Mouse (Mus musculus): ENCODE measurements around the gene Kif9. TPM values are rescaled to one million over a fixed set of nuclear protein-coding genes. Genes with fewer than 3 reads are reported as not detected.

The Kif9 gene
- polyA plus RNA-seq, 1 experiment from 2014 or later, result 0.66 TPM

- no peaks in the 10 kb centered on the region for H3K9me3 ChIP-seq (ENCODE audit: control insufficient read depth, low read length)
- peak overlapping the region; percentile 99 for H3K9ac ChIP-seq (ENCODE audit: low read depth, low read length)
- H3K36me3 ChIP-seq (ENCODE audit: control insufficient read depth, insufficient read depth, low read length), result no peaks in the 10 kb centered on the region
- no peaks in the 10 kb centered on the region for H3K27me3 ChIP-seq (replicated peaks; ENCODE audit: control insufficient read depth, insufficient read depth, low read length)
- H3K4me1 ChIP-seq (replicated peaks; ENCODE audit: control insufficient read depth, insufficient read depth, low read length), result peaks cover 31% of the 10 kb centered on the region
- ATAC-seq (replicated peaks; ENCODE audit: low FRiP score) (peak; percentile 97), DNase-seq (ENCODE audit: low spot score) (peak; percentile 95)
- peak overlapping the region; percentile 99 for H3K4me3 ChIP-seq (ENCODE audit: low read depth, low read length)
- under 1% methylated on average over 49 of the region's 53 CpGs for WGBS
- peak overlapping the region; percentile 100 for H3K27ac ChIP-seq (ENCODE audit: low read depth, low read length)
- H3K4me2 ChIP-seq, result peak overlapping the region; percentile 88
These were observed 55.2 kb downstream of the Kif9 start for GRCm38 (mm10) chr9:110531914-110532489.

GRCm38 (mm10) chr9:110532538-110533291, 56.0 kb downstream of the Kif9 start, which contains the start of gene Setd2:
Gene Setd2, plus strand, starts transcription at chr9:110532597.
- DNase-seq (ENCODE audit: low spot score), result peak; percentile 83
- H3K36me3 ChIP-seq (ENCODE audit: control insufficient read depth, insufficient read depth, low read length), result no peaks in the 10 kb centered on the region
- peaks cover 34% of the 10 kb centered on the region for H3K4me1 ChIP-seq (replicated peaks; ENCODE audit: control insufficient read depth, insufficient read depth, low read length)
- under 1% methylated on average over 99 of the region's 109 CpGs for WGBS
- H3K27ac ChIP-seq (ENCODE audit: low read depth, low read length), result peak within 1 kb of the TSS; percentile 100
- H3K9ac ChIP-seq (ENCODE audit: low read depth, low read length), result peak within 1 kb of the TSS; percentile 99
- H3K4me3 ChIP-seq (ENCODE audit: low read depth, low read length), result peak within 1 kb of the TSS; percentile 99
- no peaks in the 10 kb centered on the region for H3K27me3 ChIP-seq (replicated peaks; ENCODE audit: control insufficient read depth, insufficient read depth, low read length)
- peak; percentile 49 for ATAC-seq (replicated peaks; ENCODE audit: low FRiP score)
- H3K9me3 ChIP-seq (ENCODE audit: control insufficient read depth, low read length), result no peaks in the 10 kb centered on the region
- H3K4me2 ChIP-seq, result peak within 1 kb of the TSS; percentile 88

- Histone ChIP-seq H3K27me3 (replicated peaks; ENCODE audit: control insufficient read depth, insufficient read depth, low read length) (no peaks in the 10 kb centered on the region), H3K27ac (ENCODE audit: low read depth, low read length) (no peak overlapping the region), H3K36me3 (ENCODE audit: control insufficient read depth, insufficient read depth, low read length) (no peaks in the 10 kb centered on the region), H3K4me1 (replicated peaks; ENCODE audit: control insufficient read depth, insufficient read depth, low read length) (peaks cover 34% of the 10 kb centered on the region), H3K4me2 (peak overlapping the region; percentile 88), H3K9me3 (ENCODE audit: control insufficient read depth, low read length) (no peaks in the 10 kb centered on the region), H3K9ac (ENCODE audit: low read depth, low read length) (peak overlapping the region; percentile 99), H3K4me3 (ENCODE audit: low read depth, low read length) (peak overlapping the region; percentile 99)
- no peak for DNase-seq (ENCODE audit: low spot score)
- 30% methylated on average over 5 of the region's 5 CpGs for WGBS
- no peak for ATAC-seq (replicated peaks; ENCODE audit: low FRiP score)
These were observed 56.9 kb downstream of the Kif9 start for GRCm38 (mm10) chr9:110533645-110534044.

GRCm38 (mm10) chr9:110535114-110535513, 58.4 kb downstream of the Kif9 start:
- Histone ChIP-seq H3K9ac (ENCODE audit: low read depth, low read length) (no peak overlapping the region), H3K4me3 (ENCODE audit: low read depth, low read length) (no peak overlapping the region), H3K4me1 (replicated peaks; ENCODE audit: control insufficient read depth, insufficient read depth, low read length) (peaks cover 34% of the 10 kb centered on the region), H3K9me3 (ENCODE audit: control insufficient read depth, low read length) (no peaks in the 10 kb centered on the region), H3K27me3 (replicated peaks; ENCODE audit: control insufficient read depth, insufficient read depth, low read length) (no peaks in the 10 kb centered on the region), H3K4me2 (no peak overlapping the region), H3K27ac (ENCODE audit: low read depth, low read length) (no peak overlapping the region), H3K36me3 (ENCODE audit: control insufficient read depth, insufficient read depth, low read length) (no peaks in the 10 kb centered on the region)
- ATAC-seq (replicated peaks; ENCODE audit: low FRiP score), result no peak
- no peak for DNase-seq (ENCODE audit: low spot score)
- 73% methylated on average over 2 of the region's 2 CpGs for WGBS

GRCm38 (mm10) chr9:110536636-110537035, 59.9 kb downstream of the Kif9 start:
- Histone ChIP-seq H3K9ac (ENCODE audit: low read depth, low read length) (no peak overlapping the region), H3K4me1 (replicated peaks; ENCODE audit: control insufficient read depth, insufficient read depth, low read length) (peaks cover 24% of the 10 kb centered on the region), H3K4me2 (no peak overlapping the region), H3K4me3 (ENCODE audit: low read depth, low read length) (no peak overlapping the region), H3K9me3 (ENCODE audit: control insufficient read depth, low read length) (no peaks in the 10 kb centered on the region), H3K36me3 (ENCODE audit: control insufficient read depth, insufficient read depth, low read length) (no peaks in the 10 kb centered on the region), H3K27me3 (replicated peaks; ENCODE audit: control insufficient read depth, insufficient read depth, low read length) (no peaks in the 10 kb centered on the region), H3K27ac (ENCODE audit: low read depth, low read length) (no peak overlapping the region)
- DNase-seq (ENCODE audit: low spot score) (no peak), ATAC-seq (replicated peaks; ENCODE audit: low FRiP score) (no peak)
- WGBS, result 95% methylated on average over 2 of the region's 2 CpGs

GRCm38 (mm10) chr9:110538511-110538910, 61.8 kb downstream of the Kif9 start:
- no peaks in the 10 kb centered on the region for H3K27me3 ChIP-seq (replicated peaks; ENCODE audit: control insufficient read depth, insufficient read depth, low read length)
- ATAC-seq (replicated peaks; ENCODE audit: low FRiP score) (no peak), DNase-seq (ENCODE audit: low spot score) (no peak)
- H3K36me3 ChIP-seq (ENCODE audit: control insufficient read depth, insufficient read depth, low read length), result no peaks in the 10 kb centered on the region
- no peak overlapping the region for H3K27ac ChIP-seq (ENCODE audit: low read depth, low read length)
- H3K4me1 ChIP-seq (replicated peaks; ENCODE audit: control insufficient read depth, insufficient read depth, low read length), result peaks cover 24% of the 10 kb centered on the region
- no peak overlapping the region for H3K4me3 ChIP-seq (ENCODE audit: low read depth, low read length)
- no peaks in the 10 kb centered on the region for H3K9me3 ChIP-seq (ENCODE audit: control insufficient read depth, low read length)
- no peak overlapping the region for H3K4me2 ChIP-seq
- no peak overlapping the region for H3K9ac ChIP-seq (ENCODE audit: low read depth, low read length)

GRCm38 (mm10) chr9:110541988-110542387, 65.2 kb downstream of the Kif9 start:
- Histone ChIP-seq H3K4me2 (no peak overlapping the region), H3K9ac (ENCODE audit: low read depth, low read length) (no peak overlapping the region), H3K27ac (ENCODE audit: low read depth, low read length) (no peak overlapping the region), H3K27me3 (replicated peaks; ENCODE audit: control insufficient read depth, insufficient read depth, low read length) (no peaks in the 10 kb centered on the region), H3K9me3 (ENCODE audit: control insufficient read depth, low read length) (no peaks in the 10 kb centered on the region), H3K36me3 (ENCODE audit: control insufficient read depth, insufficient read depth, low read length) (no peaks in the 10 kb centered on the region), H3K4me1 (replicated peaks; ENCODE audit: control insufficient read depth, insufficient read depth, low read length) (0 out of 2 replicates have a peak, but pooled peaks cover 4% of the 10 kb centered on the region), H3K4me3 (ENCODE audit: low read depth, low read length) (no peak overlapping the region)
- DNase-seq (ENCODE audit: low spot score) (no peak), ATAC-seq (replicated peaks; ENCODE audit: low FRiP score) (no peak)
- WGBS, result 81% methylated on average over 4 of the region's 4 CpGs

GRCm38 (mm10) chr9:110548261-110548660, 71.5 kb downstream of the Kif9 start:
- Histone ChIP-seq H3K36me3 (ENCODE audit: control insufficient read depth, insufficient read depth, low read length) (peaks cover 51% of the 10 kb centered on the region), H3K4me1 (replicated peaks; ENCODE audit: control insufficient read depth, insufficient read depth, low read length) (no peaks in the 10 kb centered on the region), H3K4me2 (no peak overlapping the region), H3K27me3 (replicated peaks; ENCODE audit: control insufficient read depth, insufficient read depth, low read length) (no peaks in the 10 kb centered on the region), H3K27ac (ENCODE audit: low read depth, low read length) (no peak overlapping the region), H3K4me3 (ENCODE audit: low read depth, low read length) (no peak overlapping the region), H3K9me3 (ENCODE audit: control insufficient read depth, low read length) (no peaks in the 10 kb centered on the region), H3K9ac (ENCODE audit: low read depth, low read length) (no peak overlapping the region)
- ATAC-seq (replicated peaks; ENCODE audit: low FRiP score) (peak; percentile 63; the same call in 1 of the 2 replicates), DNase-seq (ENCODE audit: low spot score) (no peak)
- WGBS, result 89% methylated on average over 19 of the region's 19 CpGs

- Histone ChIP-seq H3K27ac (ENCODE audit: low read depth, low read length) (no peak overlapping the region), H3K4me2 (no peak overlapping the region), H3K27me3 (replicated peaks; ENCODE audit: control insufficient read depth, insufficient read depth, low read length) (no peaks in the 10 kb centered on the region), H3K9me3 (ENCODE audit: control insufficient read depth, low read length) (no peaks in the 10 kb centered on the region), H3K4me3 (ENCODE audit: low read depth, low read length) (no peak overlapping the region), H3K36me3 (ENCODE audit: control insufficient read depth, insufficient read depth, low read length) (peaks cover 42% of the 10 kb centered on the region), H3K4me1 (replicated peaks; ENCODE audit: control insufficient read depth, insufficient read depth, low read length) (no peaks in the 10 kb centered on the region), H3K9ac (ENCODE audit: low read depth, low read length) (no peak overlapping the region)
- ATAC-seq (replicated peaks; ENCODE audit: low FRiP score) (no peak), DNase-seq (ENCODE audit: low spot score) (no peak)
These were observed 91.6 kb downstream of the Kif9 start for GRCm38 (mm10) chr9:110568309-110568708.
